Mouse (Mus musculus) yolk sac, embryonic 10.5 days (tissue): ENCODE results near the gene Zfp658.
A peak's percentile ranks its signal among the peaks of the same experiment; 100 is the strongest.

ENCODE experiments used
- DNase-seq: peaks from one replicate; pipeline ENCODE4 v3.0.0-alpha.2; 2017; ENCODE audit warnings: low spot score

The Zfp658 gene

GRCm38 (mm10) chr7:43580526-43580925, 18.5 kb downstream of the Zfp658 start:
- no peak for DNase-seq

GRCm38 (mm10) chr7:43584790-43585189, 22.7 kb downstream of the Zfp658 start:
- no peak for DNase-seq

DNA sequence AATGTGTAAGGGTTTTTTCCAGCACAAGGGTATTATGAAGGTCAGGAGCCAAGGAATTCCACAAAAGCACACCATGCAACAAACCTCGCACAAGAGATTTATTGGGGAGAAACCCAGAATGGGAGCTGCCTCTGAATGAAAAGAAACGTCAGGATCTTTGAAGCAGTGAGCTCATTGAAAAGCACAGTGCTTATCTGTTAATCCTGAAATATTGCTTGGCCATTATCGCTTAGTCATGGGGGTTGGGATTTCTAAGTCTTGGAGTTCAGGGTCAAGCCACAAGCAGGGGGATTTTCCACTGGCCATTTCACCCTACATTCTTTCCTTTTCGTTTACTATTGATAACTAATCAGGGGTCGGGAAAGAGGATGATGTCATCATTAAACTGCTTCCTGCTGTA, 39.8 kb downstream of the Zfp658 start:
- DNase-seq = no peak

GRCm38 (mm10) chr7:43606896-43607742, 45.1 kb downstream of the Zfp658 start, which contains the start of gene Zfp819:
TSS of gene Zfp819 (plus strand) at chr7:43607169.
- peak; percentile 55 for DNase-seq

DNA sequence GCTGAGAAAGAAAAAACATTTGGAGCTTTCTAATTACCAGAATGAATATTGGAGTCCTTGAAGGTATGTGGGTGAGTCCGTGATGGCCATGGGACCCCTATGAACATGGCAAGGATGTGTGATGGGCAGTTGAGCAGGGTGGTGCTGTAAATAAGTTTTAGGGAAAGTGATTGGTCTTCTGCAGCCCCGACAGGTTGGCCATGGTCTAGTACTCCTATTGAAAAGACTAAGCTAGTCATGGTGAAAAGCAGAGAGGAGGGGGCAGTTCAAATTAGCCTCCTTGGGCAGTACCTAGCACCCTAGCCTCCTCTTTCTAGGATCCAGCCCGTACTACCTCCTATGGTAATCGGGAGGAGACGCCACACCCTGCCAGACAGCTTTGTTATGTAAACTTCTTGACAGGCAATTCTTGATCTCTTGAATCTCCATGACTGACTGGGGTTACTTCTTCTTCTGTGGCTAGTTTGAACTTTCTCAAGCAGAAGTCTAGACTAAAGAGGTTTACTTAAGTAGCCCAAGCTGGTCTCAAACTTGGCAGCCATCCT, 45.8 kb downstream of the Zfp658 start:
- no peak for DNase-seq

GRCm38 (mm10) chr7:43608316-43608824, 46.3 kb downstream of the Zfp658 start:
- no peak for DNase-seq

GRCm38 (mm10) chr7:43613816-43614551, 51.9 kb downstream of the Zfp658 start:
- DNase-seq = no peak

GRCm38 (mm10) chr7:43622927-43623326, 60.9 kb downstream of the Zfp658 start:
- no peak for DNase-seq

DNA sequence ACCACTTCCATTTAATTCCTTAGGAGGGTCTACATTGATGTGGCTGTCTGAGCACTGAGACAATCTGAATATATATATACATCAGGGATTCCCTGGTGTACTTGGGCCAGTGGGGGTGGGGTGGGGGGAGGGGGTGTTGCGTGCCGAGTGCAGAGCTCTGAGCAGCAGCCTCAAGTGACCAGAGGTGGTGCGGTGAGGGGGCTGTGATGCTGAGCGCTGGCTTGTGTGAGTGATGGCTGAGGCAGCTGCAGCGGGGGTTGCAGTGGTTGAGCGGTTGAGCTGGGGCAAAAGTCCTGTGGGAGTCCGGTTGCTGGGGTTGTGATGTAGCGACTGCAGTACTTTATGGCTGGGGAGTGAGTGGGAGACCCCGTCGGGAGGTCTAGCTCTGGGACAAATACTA, 61.8 kb downstream of the Zfp658 start:
- DNase-seq = no peak
